Mouse (Mus musculus): Measurements from ENCODE around the gene Atp8a2. TPM values are rescaled to one million over a fixed set of nuclear protein-coding genes. Genes with fewer than 3 reads are reported as not detected.

Atp8a2 gene
- total RNA-seq, 2 experiments from 2014 or later: 5.6 to 8.1 TPM

DNA sequence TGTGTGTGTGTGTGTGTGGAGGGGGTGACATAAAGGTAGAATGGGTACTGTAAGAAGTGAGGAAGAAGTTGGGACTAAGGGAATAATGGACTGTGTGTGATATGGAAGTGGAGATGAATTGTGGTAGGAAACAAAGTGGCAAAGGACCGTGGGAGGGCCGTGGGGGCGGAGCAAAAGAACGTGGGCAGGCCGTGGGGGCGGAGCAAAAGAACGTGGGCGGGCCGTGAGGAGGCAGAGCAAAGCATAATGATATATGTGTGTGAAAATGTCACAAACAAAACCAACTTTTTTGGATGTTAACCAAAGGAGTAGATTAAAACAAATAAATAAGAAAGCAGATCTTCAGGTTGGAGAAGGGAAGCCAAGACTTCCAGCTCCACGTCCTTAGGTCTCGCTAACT is 44.6 kb downstream of the Atp8a2 start:
- no peak for DNase-seq

- no peak for DNase-seq
These were observed 48.1 kb downstream of the Atp8a2 start for GRCm38 (mm10) chr14:60148893-60149292.

GRCm38 (mm10) chr14:60143234-60143633 is 53.7 kb downstream of the Atp8a2 start:
- no peak for DNase-seq

GRCm38 (mm10) chr14:60138339-60138738 is 58.6 kb downstream of the Atp8a2 start:
- DNase-seq: no peak

- DNase-seq: no peak
These were observed 59.2 kb downstream of the Atp8a2 start for GRCm38 (mm10) chr14:60137812-60138211.

- DNase-seq: no peak
These were observed 61.2 kb downstream of the Atp8a2 start for GRCm38 (mm10) chr14:60135801-60136200.

DNA sequence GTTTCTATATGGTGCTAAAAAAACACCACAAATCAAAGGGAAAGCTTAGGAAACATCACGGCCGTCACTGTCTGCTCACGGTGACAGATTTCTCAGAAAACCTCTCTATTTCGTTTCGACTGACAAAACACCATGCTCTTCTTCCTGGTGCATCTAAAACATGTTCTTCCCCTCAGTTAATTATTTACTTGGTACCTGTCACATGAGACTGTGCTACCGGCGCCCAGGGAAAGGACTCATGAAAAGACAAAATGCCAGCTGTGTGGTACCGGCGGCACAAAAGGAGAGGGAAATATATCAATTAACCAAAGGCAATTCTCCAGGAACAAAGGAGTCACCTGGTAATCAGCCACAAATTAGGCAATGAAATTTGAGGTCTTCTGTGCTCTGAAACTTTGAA is 62.3 kb downstream of the Atp8a2 start:
- no peak for DNase-seq

- no peak for DNase-seq
These were observed 65.6 kb downstream of the Atp8a2 start for GRCm38 (mm10) chr14:60131196-60131876.

GRCm38 (mm10) chr14:60129564-60129963 is 67.4 kb downstream of the Atp8a2 start:
- DNase-seq: no peak

DNA sequence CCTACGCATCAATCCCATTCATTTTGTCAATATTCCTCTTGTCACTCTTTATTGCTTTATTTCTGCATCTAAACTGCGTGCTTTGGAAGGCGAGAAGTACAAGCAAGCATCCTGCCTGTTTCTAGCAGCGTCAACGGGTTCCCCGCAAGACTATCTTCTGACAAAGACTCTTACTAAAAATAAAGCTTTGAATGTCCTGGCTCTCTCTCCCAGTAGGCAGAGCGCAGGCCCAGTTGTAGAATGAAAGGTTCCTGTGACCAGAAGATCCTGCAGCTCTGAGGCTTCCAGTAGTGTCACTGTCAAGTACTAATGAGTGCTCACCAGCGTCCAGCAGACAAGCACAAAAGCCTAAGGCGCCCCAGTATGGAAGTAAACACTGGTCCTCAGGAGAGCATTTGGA is 71.8 kb downstream of the Atp8a2 start:
- peak; percentile 5 for DNase-seq

DNA sequence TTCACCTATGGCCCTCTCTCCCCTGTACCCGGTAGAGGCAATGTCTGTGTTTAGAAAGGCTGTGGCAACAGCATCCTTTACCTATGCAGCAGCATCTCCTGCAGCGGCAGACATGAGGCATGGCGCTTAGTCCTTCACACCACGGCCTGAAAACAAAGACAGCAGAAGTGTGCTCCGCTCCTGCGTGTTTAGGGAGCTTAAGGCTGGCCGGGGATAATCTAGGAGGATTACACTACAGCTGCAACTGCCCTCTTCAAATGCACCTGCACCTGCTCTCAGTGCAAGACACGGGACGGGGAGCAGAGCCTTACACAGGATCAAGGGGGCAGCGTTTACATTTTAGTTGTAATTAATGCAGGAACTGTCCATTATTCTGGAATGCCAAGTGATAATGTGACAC is 75.4 kb downstream of the Atp8a2 start:
- no peak for DNase-seq

DNA sequence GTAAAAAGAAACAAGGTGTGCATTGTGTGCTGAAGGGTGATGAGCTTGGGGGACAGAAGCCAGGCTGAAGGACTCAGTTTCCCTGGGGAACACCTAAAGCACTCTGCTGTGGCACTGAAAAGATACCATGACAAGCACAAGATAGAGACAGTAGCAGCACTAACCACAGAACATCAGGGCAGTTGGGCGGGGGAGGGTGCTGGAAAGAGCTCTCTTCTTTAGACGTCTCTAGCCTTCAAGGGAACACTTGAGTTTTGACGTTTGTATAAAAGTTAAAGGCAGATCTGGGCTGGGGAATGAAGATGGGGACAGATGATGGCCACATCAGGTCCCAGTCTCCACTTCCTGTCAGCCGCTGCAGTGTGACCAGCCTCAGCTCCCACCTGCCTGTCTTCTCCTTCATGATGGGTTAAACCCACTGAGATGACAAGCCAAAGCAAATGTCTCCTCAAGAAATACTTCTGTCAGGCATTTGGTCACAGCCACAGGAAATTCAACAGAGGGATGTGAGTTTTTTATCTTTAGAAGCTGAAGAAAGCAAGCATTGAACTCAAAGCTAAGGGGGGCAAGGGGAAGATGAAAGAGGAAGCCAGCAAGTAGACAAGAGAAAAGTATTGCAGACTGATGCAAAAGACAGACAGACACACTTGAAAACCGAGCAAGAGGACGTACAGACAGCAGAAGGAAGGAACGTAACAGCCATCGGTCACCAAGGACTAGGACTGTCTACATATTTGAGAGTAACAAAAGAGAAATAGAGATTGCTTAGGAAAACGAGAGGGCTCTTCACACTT is 79.0 kb downstream of the Atp8a2 start:
- no peak for DNase-seq

DNA sequence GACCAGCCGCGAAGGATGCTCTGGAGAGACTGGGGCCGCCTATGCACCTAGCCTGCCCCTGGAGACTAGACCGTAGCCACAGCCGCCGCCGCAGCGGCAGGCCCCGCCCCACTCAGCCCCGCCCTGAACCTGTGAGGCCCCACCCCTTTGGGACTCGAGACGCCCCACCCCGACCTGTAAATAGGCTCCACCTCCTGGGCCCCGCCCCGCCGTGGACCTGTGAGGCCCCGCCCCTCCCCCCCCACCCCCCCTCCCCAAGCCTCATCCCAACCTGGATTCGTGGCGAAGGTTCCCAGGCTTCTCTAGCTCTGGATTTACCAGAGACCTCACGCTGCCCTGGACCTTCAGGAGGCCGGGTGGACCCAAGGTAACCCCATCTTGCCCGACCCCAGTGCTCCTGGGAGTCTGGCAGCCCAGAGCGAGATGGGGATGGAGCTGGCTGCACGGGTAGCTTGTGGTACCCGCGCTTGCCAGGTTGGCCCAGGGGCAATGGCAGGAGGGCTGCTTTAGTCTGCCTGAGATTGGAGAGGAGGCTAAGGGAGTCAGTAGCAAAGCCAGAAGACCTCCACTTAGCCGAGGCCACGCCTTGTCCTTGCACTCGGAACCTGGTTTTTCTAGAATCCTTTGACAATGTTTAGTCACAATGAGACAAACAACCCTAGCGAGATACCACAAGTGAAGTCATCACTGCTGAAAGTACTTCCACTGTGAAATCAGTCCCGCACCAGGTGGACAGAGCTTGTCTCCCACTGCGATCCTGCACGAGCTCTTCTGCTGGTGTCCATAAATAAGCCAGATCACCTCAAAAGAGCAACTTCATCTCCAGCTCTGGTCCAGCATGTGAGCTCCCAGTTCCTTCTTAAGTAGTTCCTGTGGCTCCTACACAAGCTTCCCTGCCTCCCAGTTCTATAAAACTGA is 109.9 kb downstream of the Atp8a2 start:
- no peak for DNase-seq

GRCm38 (mm10) chr14:60086254-60086807 is 110.6 kb downstream of the Atp8a2 start:
- no peak for DNase-seq

GRCm38 (mm10) chr14:60082771-60083170 is 114.2 kb downstream of the Atp8a2 start:
- DNase-seq: no peak

DNA sequence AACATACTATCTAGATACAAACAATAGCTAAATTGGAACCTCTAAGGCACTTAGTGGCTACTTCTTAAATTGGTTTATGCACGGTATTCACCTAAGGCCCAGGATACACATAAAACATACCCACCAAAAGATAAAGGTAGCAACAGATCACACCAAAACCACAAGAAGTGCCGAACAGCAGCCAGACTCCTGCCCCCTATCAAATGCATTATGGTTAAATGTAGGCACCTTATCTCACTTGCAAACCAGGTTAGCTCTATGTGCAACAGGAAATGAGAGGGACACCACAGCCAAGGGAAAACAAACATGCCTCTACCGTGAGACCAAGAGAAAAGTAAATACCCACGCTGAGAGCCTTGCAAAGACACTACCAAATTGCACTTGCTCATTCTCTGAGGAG is 124.5 kb downstream of the Atp8a2 start:
- DNase-seq: no peak

DNA sequence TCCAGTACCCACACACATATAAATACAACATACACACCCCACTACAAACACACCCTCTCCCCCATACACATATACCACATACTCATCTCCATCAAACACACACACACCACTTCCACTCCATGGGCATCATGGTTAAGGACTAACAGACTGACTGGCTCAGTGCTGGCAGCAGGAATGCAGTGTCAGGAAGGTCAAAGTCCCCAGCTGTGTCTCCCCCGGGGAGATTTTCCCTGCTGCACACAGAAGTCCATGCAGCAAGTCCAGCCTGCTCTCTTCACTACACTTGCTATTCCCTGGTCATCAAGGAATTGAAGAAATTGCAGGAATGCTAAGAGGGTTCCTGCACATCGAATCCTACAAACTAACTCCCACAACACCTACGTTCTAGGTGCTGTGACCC is 131.8 kb downstream of the Atp8a2 start:
- DNase-seq: no peak

GRCm38 (mm10) chr14:60061023-60061422 is 136.0 kb downstream of the Atp8a2 start:
- no peak for DNase-seq

DNA sequence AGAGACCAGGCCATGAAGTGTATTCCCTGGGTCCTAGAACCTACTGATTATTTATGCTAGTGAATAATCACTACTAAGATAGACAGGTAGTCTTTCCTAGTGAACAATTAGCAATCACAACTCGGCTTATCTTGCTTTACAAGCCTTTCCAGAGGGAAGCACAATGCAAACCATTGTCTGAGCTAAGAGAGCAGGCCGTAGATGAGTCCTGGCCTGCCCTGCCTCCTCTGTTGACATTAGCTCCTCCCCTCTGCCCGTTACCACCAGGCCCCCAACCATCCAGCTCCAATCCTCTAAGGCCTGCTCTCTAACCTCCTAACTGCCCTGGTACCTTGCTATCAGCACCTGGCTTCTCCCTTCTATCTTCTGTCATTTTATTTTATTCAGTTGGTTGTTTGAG is 138.1 kb downstream of the Atp8a2 start:
- DNase-seq: no peak

DNA sequence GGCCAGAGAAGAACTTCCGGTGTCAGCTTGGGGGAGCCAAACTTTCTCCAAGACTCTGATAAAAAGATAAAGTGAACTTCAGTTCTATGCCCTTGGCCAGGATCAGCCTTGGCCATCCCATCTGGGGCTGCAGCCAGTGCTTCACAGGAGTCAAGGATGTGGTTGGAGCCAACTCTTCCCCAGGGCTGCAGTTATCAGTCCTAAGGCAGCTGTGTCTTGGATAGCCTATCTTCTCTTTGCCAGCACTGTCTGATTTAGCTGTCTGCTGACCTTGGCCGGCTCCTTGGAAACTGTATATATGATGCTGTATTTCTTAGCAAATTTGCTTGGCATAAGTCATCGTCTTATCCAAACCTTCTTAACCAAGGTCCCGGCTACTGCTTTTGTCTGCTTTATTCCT is 141.7 kb downstream of the Atp8a2 start:
- peak; percentile 8 for DNase-seq

DNA sequence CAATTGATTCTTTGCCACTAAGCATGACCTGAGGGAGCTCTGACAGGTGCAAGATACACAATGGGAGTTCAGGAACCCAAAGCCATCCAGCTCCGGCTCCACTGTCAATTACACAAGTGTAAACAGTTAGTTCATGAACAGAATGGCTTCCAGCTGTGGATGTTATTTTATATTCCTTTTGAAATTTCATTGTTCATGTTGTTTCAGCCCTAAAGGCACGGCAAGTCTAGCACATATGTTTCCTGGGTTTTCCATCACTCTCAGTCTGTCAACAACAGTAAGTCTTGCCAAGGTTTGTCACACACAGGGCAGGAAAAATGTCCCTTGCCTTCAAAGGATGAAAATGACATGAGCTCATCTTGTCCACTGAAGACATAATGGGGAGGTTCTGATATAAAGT is 166.3 kb downstream of the Atp8a2 start:
- DNase-seq: no peak

DNA sequence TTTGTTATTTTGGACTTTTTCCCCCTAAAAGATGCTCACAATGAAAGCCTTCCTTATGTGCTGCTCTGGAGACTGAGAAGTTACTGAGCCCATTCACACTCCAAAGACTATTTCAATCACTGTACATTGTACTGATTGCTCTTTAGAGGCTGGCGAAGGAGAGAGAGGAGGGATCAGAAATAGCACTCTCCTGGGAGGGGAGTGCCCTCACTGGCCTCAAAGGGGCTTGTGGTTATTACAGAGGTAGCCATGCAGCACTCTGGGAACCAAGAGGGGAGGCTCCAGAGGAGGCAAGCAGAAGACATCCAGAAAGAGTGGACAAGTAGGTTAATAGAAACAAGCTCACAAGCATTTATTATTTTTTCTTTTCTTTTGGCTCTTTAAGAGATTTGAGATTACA is 169.8 kb downstream of the Atp8a2 start:
- DNase-seq: no peak

- peak; percentile 81 for DNase-seq
These were observed 170.3 kb downstream of the Atp8a2 start for GRCm38 (mm10) chr14:60026647-60027046.

Data from heart, postnatal 4 days (tissue).